Mouse (Mus musculus) 3134 (cell line): Measurements from ENCODE around the gene Foxd4.

ENCODE experiments used
- DNase-seq: peaks from one replicate; pipeline ENCODE4 v3.0.0-alpha.2; 2011; ENCODE audit warnings: low spot score; ENCODE audit not compliant: insufficient read length; ENCODE audit errors: extremely low read depth

Foxd4 gene

DNA sequence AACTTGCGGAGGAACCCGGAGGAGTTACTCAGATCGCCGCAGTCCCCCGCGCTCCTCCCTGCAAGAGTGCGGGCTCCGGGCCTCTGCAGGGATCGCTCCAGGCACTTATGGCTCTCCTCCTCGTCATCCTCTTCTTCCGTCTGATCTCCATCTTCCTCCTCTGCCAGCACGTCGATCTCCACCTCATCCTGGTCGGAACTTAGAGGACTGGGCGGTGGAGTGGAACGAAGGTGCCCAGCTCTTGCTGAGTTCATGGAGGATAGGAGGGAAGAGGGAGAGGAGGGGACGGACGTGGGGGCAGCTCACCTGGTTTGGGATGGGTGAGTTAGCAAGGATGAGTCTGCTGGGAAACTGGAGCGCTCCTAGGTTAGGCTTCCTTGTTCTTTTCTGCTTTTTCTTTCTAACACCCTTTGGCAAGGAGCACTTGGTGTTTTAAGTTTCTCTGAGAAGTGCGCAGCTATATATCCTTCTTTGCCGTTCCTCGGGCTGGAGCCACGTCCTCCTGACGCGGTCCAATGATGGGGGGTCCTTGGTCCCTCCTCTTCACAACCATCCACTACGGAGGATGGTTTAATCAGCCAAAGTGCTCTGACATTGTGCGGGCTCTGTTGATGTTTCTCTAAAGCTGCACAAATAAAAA lies at the start of gene Foxd4:
Gene Foxd4 (minus strand): TSS at position 617 of the 640 bp plus-strand sequence.
- no peak for DNase-seq

DNA sequence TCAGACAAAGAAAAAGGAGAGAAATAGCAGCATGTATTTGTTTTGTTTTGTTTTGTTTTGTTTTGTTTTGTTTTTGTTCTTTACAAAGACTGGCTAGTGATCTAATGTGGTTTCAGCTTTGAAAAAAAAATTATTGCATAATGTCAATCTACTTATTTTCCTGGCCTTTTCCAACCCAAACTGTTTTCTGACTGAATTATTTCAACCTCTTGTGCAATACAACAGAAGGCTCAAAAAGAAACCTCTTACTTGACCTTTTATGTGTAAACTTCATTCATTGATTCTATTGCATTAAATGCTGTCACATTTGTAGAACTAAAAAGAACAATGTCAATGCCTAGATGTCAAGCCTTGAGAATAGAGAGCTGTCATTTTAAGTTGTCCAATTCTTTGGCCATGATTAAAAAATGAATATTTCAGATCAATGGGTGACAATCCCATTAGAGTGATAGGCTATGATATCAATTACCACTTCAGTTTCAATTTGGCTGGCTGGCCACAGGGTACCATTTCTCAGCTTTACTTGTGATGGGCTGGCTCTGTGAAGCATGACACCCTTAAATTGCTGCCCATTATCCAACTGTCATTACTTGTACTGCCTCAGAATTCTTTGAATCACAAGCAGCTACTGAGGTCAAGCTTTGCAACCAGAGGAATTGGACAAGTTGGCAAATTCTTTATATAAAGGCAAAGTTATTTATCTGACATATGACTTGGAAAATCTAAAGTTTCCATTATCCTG lies 44.7 kb upstream of the Foxd4 start:
- DNase-seq, result no peak

DNA sequence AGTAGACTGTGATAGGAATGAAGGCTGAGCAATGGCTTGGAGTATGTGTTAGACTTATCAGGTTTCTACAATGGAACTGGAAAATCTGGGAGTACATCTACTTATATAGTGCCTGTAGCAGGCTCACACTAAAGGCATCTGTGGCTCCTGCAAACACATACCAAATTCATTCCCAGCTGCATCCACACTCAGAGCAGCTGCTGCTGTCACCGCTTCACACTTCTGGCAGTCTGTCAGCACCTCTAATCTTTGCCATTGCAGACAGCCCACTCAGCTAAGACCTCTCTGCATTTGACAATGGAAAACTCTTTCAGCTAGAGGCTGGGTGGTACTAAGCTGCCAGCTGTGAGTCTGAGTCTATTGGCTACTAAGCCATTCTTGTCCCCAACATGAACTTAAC lies 36.1 kb upstream of the Foxd4 start:
- DNase-seq, result no peak

DNA sequence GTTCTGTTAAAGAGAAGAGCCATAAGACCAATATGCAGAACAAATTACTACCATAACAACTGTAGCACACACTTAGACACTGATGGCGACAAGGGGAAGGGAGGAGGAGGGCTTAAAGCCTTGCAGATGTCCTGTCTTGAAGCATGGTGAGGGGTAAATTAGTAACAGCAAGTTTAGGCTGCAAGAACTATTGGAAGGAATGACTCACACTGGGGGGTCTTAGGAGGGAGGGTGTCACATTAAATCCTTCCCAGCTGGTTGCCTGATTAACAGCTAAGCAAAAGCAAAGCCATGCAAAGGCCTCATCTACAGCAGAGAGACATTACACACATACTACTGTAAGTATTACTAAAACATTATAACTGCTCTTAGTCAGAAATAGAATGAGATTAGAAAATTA lies 28.0 kb upstream of the Foxd4 start:
- no peak for DNase-seq

DNA sequence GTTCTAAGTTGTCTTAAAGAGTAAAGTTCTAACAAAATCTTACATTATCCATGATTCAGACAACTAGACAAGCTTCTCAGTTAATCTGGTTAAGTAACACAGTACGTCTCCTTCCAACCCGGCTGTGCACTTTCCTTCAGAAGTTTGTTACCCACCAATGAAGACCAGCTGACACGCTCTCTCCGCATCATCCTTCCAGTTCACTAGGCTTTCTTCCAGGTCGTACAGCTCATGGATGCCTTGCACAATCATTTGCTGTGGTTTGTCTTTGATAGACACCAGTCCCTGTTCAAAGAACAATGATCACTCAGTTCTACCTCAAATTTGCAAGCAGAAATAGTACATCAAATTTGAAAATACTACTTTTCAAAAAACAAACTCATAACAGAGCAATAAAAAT lies 19.9 kb upstream of the Foxd4 start:
- no peak for DNase-seq

DNA sequence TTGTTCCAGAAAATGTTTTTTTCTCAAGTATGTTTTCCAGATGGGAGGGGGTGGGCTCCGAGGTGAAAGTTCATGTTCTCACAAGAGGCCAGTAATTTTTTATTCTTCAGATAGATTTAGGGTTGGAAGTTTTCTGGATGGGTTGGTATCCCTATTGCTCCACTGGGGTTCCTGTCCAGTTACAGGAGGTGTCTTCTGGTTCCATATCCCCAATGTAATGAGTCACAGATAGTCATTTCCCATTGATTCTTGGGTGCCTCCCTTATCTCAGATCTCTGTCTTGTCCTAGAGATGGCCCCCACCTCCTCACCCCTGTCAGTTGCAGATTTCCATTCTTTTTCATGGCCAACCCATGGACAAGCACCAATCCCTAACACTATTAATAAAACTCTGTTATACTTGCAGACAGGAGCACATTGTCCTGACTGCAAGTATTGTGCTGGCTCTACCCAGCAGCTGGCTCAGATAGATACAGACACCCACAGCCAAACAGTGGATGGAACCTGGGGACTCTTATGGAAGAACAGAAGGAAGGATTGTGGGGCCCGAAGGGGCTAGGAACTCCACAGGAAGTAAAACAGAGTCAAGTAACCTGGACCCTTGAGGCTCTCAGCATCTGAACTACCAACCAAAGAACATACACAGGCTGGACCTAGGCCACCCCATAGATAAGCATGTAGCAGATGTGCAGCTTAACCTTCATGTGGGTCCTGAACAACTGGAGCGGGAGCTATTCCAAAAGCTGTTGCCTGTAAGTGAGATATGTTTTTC lies 7.6 kb upstream of the Foxd4 start:
- no peak for DNase-seq

DNA sequence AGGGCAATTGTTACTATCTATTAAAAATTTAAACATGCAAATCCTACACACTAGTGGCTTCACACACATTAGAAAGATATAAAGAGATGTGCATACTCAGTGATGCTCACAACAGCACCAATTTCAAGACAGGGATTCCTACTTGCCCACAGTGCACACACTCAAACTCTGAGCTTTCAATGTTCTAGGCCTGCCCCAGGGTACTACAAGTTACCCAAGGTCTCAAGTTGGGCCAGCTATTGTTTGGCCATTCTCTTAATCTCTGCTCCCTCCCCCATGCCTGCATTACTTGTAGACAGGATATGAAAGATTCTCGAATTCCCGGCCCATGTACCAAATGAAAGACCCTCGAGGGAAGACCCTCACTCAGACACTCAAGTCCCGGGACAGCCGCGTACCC lies 6.7 kb upstream of the Foxd4 start:
- DNase-seq, result no peak

DNA sequence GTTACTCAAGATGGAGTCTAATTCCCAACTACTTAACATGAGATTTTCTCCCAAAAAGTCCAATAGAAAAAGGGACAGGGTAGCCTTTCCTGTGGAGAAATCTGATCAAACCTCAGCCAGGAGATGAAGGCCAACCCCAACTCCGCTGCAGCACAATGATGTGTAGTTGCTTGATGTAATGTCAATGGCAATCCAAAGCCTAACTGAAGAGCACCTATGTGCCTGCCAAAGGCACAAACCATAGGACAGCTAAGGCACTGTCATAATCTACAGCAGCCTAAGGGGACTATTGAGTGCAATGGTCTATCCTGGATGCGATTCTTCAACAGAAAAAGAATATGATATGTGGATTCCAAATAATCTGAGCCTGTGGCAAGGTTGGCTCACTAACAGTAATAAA lies 1.8 kb upstream of the Foxd4 start:
- no peak for DNase-seq

DNA sequence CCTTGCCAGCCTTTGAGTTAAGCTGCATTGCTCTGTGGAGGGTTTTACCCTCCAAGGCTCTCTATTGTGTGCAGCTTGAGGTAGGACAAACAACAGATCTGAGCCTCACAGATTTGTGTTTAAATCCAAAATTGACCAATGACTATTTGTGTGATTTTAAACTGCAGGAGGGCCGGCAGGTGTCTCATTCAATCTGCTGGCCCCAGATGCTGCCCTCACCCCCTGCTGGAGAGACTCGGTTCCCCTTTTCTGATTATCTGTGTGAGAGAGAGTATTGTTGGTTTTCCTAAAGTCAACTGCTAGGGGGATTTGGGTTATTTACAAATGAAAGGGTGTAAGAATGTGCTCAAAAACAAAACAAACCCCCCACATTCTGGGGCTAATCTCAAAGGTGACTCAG lies 1.3 kb upstream of the Foxd4 start:
- DNase-seq, result no peak

DNA sequence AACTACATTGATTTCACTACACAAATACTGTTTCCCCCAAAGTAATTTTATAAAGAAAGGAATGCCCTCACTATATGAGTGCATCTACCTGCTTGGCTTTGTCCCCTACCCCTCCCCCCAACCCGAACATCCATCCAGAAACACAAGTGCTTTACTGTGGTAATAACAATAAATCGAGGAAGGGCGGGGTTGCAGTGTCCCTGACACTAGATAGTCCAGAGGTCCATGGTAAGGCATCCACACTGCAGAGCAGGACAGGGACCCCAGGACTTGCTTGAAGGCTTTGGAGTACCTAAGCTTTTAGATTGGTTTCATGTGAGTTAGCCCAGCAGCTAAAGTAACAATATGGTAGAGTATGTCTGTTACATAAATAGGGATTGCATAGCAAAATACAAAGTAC lies 669 bp upstream of the Foxd4 start:
- no peak for DNase-seq

DNA sequence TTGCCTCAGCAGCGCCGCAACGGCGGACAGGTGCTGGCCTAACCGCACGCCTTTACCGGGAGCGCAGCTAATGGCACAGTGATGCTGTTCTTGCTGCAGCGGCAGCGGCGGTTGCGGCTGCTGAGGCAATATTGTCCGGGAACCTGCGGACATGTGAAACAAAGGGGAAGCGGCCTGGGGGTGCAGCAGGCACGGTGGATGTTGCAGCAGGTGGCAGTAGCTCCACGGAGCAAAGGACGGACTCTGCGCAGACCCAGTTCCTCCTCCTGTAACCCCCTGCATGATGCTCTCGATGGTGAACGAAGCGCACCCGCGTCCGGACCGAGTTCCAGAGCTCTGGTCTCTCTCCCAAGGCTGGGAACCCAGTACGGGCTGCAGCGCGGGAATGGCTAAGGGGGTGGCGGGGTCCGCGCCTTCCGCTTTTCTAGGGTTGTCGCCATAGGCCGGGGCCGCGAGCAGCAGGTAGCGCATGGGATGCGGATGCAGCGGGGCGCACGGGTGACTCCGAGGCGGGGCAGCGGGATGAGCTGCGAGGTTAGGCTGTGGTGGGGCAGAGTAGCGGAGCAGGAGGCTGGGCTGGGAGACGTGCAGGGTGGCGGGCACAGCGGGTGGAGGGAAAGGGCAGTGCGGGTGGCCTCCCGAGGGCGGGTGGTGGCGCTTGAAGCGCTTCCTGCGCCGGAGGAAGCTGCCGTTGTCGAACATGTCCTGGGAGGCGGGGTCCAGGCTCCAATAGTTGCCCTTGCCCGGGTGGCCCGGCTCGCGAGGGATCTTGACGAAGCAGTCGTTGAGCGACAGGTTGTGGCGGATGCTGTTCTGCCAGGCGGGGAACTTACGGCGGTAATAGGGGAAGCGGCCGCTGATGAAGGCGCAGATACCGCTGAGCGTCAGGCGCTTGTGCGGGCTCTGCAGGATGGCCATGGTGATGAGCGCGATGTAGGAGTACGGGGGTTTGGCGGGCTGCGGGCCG lies 1.1 kb downstream of the Foxd4 start:
- DNase-seq, result no peak

DNA sequence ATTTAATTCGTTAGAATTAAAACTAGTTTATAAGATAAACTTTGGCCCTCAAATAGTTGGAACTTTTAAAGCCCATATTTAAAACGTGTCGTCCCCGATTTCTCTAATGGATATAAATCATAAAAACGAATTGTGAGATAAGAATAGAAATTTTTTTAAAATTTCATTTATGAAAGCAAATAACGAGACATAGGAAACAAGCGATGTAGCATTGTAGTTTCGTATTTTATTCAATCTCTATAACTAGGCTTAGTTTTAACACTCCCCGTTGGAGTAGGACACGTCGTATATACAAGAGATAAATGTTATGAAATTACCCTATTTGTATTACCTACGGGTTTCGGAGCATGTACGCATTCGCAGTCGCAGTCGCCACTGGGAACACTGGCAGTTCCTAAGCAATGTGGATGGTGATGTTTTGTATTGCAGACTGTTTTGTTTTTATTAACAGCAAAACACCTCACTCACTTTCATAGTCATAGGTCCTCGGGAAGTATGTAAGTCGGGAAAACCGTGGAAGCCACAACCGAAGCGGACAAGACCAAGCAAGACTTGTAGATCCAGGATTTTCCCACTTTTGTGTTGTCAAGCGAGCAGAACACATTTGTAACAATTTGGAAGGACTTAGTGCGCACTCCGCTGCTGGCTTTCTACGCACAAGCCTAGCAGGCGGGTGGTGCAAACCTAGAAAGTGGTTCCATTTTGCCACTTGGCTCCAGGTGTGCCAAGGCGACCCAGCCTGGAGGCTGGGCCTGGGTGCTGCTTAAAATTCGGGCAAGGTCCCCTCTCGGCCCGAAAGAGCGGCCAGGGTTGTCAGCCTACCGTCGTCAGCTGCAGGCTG lies 2.0 kb downstream of the Foxd4 start:
- no peak for DNase-seq

DNA sequence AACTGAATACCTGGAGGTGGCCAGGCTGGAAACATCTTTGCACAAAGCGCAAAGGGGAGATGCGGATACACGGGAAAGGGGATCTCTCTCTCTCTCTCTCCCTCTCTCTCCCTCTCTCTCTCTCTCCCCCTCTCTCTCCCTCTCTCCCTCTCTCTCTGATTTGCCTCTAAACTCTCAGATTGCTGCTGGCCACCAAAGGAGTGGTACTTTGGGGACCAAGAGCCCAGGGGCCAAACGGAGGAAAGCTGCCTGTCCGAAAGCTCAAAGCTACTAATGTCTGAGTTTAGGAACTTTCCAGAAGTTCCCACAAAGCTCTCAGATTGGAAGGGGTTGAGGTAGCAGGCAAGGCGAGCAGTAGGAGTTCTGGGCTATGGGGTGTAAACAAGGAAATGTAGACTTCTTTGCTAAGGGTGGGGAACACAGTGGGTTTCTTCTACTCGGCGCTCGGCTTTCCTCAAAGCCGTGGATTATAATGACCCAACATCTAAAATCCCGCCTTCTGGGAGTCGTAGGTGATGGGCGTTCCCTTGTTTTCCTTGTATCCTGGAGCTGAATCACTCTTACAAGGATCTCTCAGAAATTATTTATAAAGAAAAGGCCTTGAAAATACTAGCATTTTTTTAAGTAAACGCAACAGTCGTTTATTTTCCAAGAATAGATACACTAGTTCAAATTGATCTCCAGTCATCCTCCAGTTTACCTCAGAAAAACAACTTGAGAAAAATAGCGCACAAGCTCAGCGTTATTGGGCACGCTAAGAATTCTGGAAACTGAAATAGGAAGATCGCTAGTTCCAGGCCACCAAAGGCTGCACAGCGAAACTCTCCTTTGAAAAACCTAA lies 2.9 kb downstream of the Foxd4 start:
- no peak for DNase-seq

DNA sequence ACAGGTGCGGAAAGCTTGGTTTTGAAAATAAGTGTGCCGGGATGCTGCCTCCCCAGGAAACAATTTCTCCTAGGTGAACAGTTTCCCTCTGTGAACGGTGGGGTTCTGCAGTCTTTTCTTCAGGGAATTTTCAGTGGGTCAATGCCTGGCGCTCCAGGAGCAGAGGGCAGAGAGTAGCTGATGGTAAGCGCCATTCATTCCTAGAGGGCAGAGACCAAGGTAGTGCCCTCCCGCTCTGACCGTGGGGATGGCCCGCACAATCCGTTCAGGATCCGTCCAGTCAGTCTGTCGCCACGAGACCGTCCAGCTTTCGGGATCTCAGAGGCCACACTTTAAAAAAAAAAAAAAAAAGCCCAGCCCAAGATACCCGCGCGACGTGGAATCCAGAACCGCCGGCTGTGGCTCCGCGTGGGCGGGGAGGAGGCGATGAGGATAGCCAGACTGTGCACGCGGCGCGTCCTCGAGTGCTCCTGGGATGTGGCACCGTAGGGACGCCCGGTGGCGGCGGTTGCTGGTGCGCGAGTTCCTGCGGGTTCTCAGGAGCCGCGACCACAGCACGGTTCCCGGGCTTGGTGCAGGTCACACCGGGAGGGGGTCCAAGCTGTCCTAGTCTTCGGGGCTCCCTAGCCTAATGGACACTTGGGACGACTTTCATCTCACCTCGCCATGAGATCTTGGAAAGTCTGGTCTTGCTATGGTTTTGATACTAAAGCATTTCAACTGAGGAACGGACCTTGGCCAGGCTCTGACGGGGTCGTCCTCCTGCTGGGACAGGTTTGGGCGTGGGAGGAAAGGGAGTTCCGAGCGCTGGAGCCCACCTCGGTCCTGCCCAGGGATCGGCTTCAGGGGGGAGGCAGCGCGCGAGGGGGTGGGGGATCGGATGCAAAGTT lies 3.7 kb downstream of the Foxd4 start:
- DNase-seq, result no peak

DNA sequence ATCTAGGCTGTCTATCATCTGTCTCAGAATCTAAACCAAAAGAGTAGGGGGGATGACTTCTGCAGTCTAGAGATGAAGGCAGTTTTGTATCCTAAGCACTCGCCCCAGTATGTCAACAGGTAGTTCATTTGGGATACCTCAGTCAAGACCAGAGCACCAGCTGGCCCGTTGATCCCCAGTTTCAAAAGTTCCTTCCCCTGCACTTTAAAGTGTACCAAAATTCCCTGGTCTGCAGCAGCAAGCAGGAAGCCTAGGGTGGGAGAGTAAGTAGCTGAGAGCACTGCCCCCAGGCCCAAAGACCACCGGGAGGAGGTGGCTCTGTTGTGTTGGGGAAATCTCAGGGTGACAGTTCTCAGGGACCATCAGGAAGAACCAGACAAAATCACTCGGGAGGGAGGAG lies 4.5 kb downstream of the Foxd4 start:
- no peak for DNase-seq

DNA sequence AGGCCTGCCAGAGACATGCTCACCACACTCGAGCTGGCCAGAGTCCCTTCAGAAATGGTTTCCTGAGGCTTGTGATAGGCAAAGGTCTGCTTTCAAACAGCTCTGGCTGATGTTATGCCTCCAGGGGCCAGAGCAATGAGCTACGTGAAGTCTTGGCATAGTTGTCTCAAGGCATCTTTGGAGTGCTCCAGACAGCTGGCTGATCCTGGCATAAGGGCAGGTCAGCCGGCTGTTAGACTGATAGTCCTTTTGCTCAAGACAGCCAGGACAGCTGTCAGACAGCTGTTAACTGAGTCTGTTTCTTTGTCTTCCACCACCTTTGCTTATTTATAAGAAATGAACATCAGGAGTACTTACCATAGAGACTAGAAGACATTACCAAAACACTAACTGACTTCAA lies 14.1 kb downstream of the Foxd4 start:
- DNase-seq, result no peak

DNA sequence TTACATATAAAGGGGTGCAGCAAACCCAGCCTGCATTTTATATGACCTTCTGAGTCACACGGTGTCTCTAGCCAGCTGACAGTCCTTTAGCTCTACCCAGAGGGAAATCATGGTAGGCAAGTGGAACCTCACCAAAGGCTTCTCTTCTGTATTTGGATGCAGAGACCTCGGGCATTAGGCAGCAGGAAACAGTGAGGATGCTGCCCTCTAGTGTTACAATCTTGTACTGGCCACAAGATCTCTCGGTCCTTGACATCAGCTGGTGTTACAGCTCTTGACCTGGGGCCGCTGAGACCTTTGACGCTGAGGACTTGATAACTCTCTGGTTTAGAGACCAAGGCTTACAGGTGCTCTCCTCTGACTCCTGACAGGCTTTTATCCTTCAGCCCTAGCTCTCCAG lies 15.5 kb downstream of the Foxd4 start:
- DNase-seq, result no peak

DNA sequence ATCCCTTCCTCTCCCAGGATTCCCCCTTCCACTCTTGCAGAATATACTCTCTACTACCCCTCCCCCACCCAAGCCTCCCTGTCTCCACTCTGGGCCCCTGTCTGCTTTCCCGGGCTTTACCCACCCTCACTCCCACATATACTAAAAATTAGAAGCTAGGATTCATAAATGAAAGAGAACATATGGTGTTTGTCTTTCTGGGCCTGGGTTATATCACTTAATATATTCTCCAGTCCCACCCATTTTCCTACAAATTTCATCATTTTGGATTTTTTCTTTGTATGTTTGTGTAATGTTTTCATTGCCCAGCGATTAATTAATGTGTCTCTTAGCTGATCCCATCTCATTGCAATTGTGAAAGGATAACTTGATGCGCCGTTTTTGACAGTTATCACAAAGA lies 19.8 kb downstream of the Foxd4 start:
- DNase-seq, result no peak
